Mouse (Mus musculus): ENCODE measurements around the gene Maats1.
"Not testable (repeated sequence)": the region's sequence is repeated elsewhere in the genome, so short reads cannot be mapped to it uniquely, and the experiment has no call there.

The Maats1 gene

GRCm38 (mm10) chr16:38349881-38350280 lies 7.9 kb upstream of the Maats1 start:
- no peak for DNase-seq (ENCODE audit: extremely low read depth, insufficient read length, low spot score)

GRCm38 (mm10) chr16:38348217-38348761 lies 6.3 kb upstream of the Maats1 start:
- DNase-seq (ENCODE audit: extremely low read depth, insufficient read length, low spot score) = no peak

GRCm38 (mm10) chr16:38347588-38347987 lies 5.6 kb upstream of the Maats1 start:
- no peak for DNase-seq (ENCODE audit: extremely low read depth, insufficient read length, low spot score)

- peak; percentile 90 for DNase-seq (ENCODE audit: extremely low read depth, insufficient read length, low spot score)
These were observed 4.8 kb upstream of the Maats1 start, which contains the start of the genes Cox17 and Gm21987 for GRCm38 (mm10) chr16:38346529-38347325. Gene Cox17, plus strand, starts transcription at chr16:38346991. Gene Gm21987, plus strand, starts transcription at chr16:38347040.

- DNase-seq (ENCODE audit: extremely low read depth, insufficient read length, low spot score) = peak; percentile 18
These were observed 3.2 kb upstream of the Maats1 start for GRCm38 (mm10) chr16:38344941-38345725.

- DNase-seq (ENCODE audit: extremely low read depth, insufficient read length, low spot score) = not testable (repeated sequence)
These were observed 3.9 kb downstream of the Maats1 start for GRCm38 (mm10) chr16:38338077-38338476.

- DNase-seq (ENCODE audit: extremely low read depth, insufficient read length, low spot score) = no peak
These were observed 7.5 kb downstream of the Maats1 start for GRCm38 (mm10) chr16:38334431-38334830.

GRCm38 (mm10) chr16:38329340-38329739 lies 12.6 kb downstream of the Maats1 start:
- DNase-seq (ENCODE audit: extremely low read depth, insufficient read length, low spot score) = no peak

GRCm38 (mm10) chr16:38326778-38327397 lies 15.1 kb downstream of the Maats1 start:
- no peak for DNase-seq (ENCODE audit: extremely low read depth, insufficient read length, low spot score)

GRCm38 (mm10) chr16:38324311-38324710 lies 17.6 kb downstream of the Maats1 start:
- DNase-seq (ENCODE audit: extremely low read depth, insufficient read length, low spot score) = no peak

GRCm38 (mm10) chr16:38321452-38321935 lies 20.4 kb downstream of the Maats1 start:
- DNase-seq (ENCODE audit: extremely low read depth, insufficient read length, low spot score) = no peak

- no peak for DNase-seq (ENCODE audit: extremely low read depth, insufficient read length, low spot score)
These were observed 22.9 kb downstream of the Maats1 start for GRCm38 (mm10) chr16:38319087-38319486.

GRCm38 (mm10) chr16:38318492-38318891 lies 23.5 kb downstream of the Maats1 start:
- no peak for DNase-seq (ENCODE audit: extremely low read depth, insufficient read length, low spot score)

- no peak for DNase-seq (ENCODE audit: extremely low read depth, insufficient read length, low spot score)
These were observed 33.7 kb downstream of the Maats1 start for GRCm38 (mm10) chr16:38308195-38308594.

- no peak for DNase-seq (ENCODE audit: extremely low read depth, insufficient read length, low spot score)
These were observed 34.3 kb downstream of the Maats1 start for GRCm38 (mm10) chr16:38307651-38308050.

- DNase-seq (ENCODE audit: extremely low read depth, insufficient read length, low spot score) = no peak
These were observed 34.7 kb downstream of the Maats1 start for GRCm38 (mm10) chr16:38307221-38307605.

GRCm38 (mm10) chr16:38306571-38307220 lies 35.2 kb downstream of the Maats1 start:
- peak; percentile 10 for DNase-seq (ENCODE audit: extremely low read depth, insufficient read length, low spot score)

- DNase-seq (ENCODE audit: extremely low read depth, insufficient read length, low spot score) = peak; percentile 6
These were observed 37.3 kb downstream of the Maats1 start for GRCm38 (mm10) chr16:38304460-38305194.

- DNase-seq (ENCODE audit: extremely low read depth, insufficient read length, low spot score) = no peak
These were observed 39.6 kb downstream of the Maats1 start for GRCm38 (mm10) chr16:38302367-38302766.

- no peak for DNase-seq (ENCODE audit: extremely low read depth, insufficient read length, low spot score)
These were observed 43.5 kb downstream of the Maats1 start for GRCm38 (mm10) chr16:38298410-38298809.
